Mouse (Mus musculus) left cerebral cortex, postnatal 4 days (tissue): ENCODE measurements around the gene Nr2c2. TPM values are rescaled to one million over a fixed set of nuclear protein-coding genes. Genes with fewer than 3 reads are reported as not detected.
"Not testable (repeated sequence)": the region's sequence is repeated elsewhere in the genome, so short reads cannot be mapped to it uniquely, and the experiment has no call there.

ENCODE experiments used
- DNase-seq: peaks from one replicate; pipeline ENCODE4 v3.0.0-alpha.2; 2022
- intact Hi-C: fragments of 180-260 bp; cut with DNase I; formaldehyde crosslinking; loops from one replicate; pipeline ENCODE4 v1.15.1; 2025
- total RNA-seq, 2 experiments: library from RNA; stranded (reverse); gene quantifications; 2 replicates each; pipeline ENCODE4 v1.2.3; 2021

The Nr2c2 gene
- 100 to 1,000 TPM in 1 of 2 experiments, 10 to 100 TPM in 1; 95.9 to 100 TPM for total RNA-seq

GRCm38 (mm10) chr6:92091130-92091591 is at the start of gene Nr2c2:
Gene Nr2c2 (plus strand): TSS chr6:92091390.
- peak; percentile 84 for DNase-seq
- intact Hi-C loops, result no loop called here

GRCm38 (mm10) chr6:92042055-92042454 is 49.1 kb upstream of the Nr2c2 start:
- intact Hi-C loops, result no loop called here
- peak; percentile 76 for DNase-seq

GRCm38 (mm10) chr6:92042850-92043249 is 48.3 kb upstream of the Nr2c2 start:
- intact Hi-C loops, result no loop called here
- DNase-seq, result no peak

- intact Hi-C loops, result no loop called here
- no peak for DNase-seq
Observed at GRCm38 (mm10) chr6:92057768-92058167, 33.4 kb upstream of the Nr2c2 start.

- intact Hi-C loops, result no loop called here
- no peak for DNase-seq
Observed at GRCm38 (mm10) chr6:92061725-92062124, 29.5 kb upstream of the Nr2c2 start.

GRCm38 (mm10) chr6:92063452-92063851 is 27.7 kb upstream of the Nr2c2 start:
- no peak for DNase-seq
- intact Hi-C loops, result no loop called here

GRCm38 (mm10) chr6:92064101-92064500 is 27.1 kb upstream of the Nr2c2 start:
- intact Hi-C loops, result no loop called here

GRCm38 (mm10) chr6:92065721-92066496 is 25.3 kb upstream of the Nr2c2 start:
- intact Hi-C loops, result loop anchor here (5.0 kb wide), 1 partner anchor 289 kb away; no protein-coding TSS in a partner anchor
- DNase-seq, result peak; percentile 69

More at GRCm38 (mm10) chr6:92064101-92064500, 27.1 kb upstream of the Nr2c2 start:
- DNase-seq, result no peak

GRCm38 (mm10) chr6:92067146-92067790 is 23.9 kb upstream of the Nr2c2 start:
- intact Hi-C loops, result loop anchor here (1.0 to 5.0 kb wide), 2 partner anchors 166 to 290 kb away; no protein-coding TSS in a partner anchor
- peak; percentile 83 for DNase-seq

- intact Hi-C loops, result no loop called here
- DNase-seq, result peak; percentile 27
Observed at GRCm38 (mm10) chr6:92071121-92071839, 19.9 kb upstream of the Nr2c2 start.

GRCm38 (mm10) chr6:92080730-92081129 is 10.5 kb upstream of the Nr2c2 start:
- intact Hi-C loops, result no loop called here
- DNase-seq, result peak; percentile 64

- intact Hi-C loops, result no loop called here
- DNase-seq, result no peak
Observed at GRCm38 (mm10) chr6:92082756-92083155, 8.4 kb upstream of the Nr2c2 start.

GRCm38 (mm10) chr6:92084932-92085331 is 6.3 kb upstream of the Nr2c2 start:
- no peak for DNase-seq
- intact Hi-C loops, result no loop called here

- intact Hi-C loops, DNase-seq: not testable (repeated sequence)
Observed at GRCm38 (mm10) chr6:92089141-92089540, 2.0 kb upstream of the Nr2c2 start.

- intact Hi-C loops, result no loop called here
- DNase-seq, result no peak
Observed at GRCm38 (mm10) chr6:92089982-92090381, 1.2 kb upstream of the Nr2c2 start.

GRCm38 (mm10) chr6:92090497-92090896 is 693 bp upstream of the Nr2c2 start:
- no peak for DNase-seq
- intact Hi-C loops, result no loop called here

- peak; percentile 100 for DNase-seq
Observed at GRCm38 (mm10) chr6:92091767-92092489, 738 bp downstream of the Nr2c2 start.

GRCm38 (mm10) chr6:92092737-92093136 is 1.5 kb downstream of the Nr2c2 start:
- intact Hi-C loops, result no loop called here
- no peak for DNase-seq

More at GRCm38 (mm10) chr6:92091767-92092489, 738 bp downstream of the Nr2c2 start:
- intact Hi-C loops, result no loop called here

- intact Hi-C loops, result no loop called here
- DNase-seq, result no peak
Observed at GRCm38 (mm10) chr6:92093869-92094268, 2.7 kb downstream of the Nr2c2 start.

GRCm38 (mm10) chr6:92100679-92101360 is 9.6 kb downstream of the Nr2c2 start:
- intact Hi-C loops, result no loop called here
- DNase-seq, result no peak
